Mouse (Mus musculus): ENCODE measurements around the gene B130006D01Rik.

B130006D01Rik gene

DNA sequence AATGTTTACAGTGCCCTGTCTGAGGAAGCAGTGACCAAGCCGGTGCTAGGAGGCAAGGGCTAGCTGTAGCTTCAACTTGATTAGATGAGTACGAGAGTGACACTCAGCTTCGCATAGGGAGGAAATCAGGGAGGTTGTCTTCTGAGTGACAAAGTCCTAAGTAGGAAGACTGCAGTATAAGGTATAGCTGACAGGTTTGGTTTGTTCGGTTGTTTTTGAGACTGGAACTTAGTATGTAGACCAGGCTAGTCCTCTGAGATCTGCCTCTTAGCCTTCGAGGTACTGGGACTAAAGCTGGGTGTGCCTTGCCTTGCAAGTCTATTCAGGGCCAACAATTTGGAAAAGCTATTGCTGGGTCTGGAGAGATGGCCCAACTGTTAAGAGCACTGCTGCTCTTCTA, at the start of gene B130006D01Rik:
Gene B130006D01Rik (plus strand): TSS at position 301 of the 400 bp plus-strand sequence.
- DNase-seq (ENCODE audit: low spot score): no peak

DNA sequence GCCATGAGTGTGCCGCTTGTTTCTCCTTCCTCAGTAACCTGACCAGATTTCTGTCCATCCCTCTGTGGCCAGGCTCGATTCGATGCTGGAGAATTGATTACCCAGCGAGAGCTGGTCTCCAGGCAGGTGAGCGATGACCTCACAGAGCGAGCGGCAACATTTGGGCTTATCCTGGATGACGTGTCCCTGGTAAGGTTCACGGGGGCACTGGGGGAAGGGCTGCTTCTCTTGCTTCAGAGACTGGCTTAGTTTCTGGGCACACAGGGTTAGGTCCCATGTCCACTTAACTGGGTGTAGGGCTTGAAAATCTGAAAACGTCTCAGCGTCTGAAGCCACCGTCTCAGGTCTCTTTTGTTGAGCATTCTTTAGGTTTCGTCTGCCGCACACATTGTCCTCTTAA, 47.9 kb upstream of the B130006D01Rik start:
- DNase-seq (ENCODE audit: low spot score): no peak

DNA sequence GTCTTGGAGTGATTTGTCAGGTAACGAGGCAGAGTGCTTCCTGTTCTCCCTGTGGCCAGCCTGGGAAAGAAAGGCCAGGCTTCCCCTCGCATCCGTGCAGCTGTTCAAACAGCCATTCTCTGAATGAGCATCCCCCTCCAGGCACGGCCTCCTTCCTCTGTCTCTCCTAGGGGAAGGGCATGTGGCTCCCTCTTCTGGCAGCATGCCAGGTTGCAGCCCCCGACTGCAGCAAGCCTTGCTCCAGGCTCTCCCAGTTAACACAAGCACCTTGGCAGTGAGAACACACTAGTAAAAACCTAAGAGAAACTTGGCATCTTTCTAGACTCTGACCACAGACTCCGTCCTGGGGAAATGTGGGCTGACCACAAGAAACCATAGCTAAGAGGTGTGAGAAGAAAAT, 47.1 kb upstream of the B130006D01Rik start:
- DNase-seq (ENCODE audit: low spot score): peak; percentile 31

DNA sequence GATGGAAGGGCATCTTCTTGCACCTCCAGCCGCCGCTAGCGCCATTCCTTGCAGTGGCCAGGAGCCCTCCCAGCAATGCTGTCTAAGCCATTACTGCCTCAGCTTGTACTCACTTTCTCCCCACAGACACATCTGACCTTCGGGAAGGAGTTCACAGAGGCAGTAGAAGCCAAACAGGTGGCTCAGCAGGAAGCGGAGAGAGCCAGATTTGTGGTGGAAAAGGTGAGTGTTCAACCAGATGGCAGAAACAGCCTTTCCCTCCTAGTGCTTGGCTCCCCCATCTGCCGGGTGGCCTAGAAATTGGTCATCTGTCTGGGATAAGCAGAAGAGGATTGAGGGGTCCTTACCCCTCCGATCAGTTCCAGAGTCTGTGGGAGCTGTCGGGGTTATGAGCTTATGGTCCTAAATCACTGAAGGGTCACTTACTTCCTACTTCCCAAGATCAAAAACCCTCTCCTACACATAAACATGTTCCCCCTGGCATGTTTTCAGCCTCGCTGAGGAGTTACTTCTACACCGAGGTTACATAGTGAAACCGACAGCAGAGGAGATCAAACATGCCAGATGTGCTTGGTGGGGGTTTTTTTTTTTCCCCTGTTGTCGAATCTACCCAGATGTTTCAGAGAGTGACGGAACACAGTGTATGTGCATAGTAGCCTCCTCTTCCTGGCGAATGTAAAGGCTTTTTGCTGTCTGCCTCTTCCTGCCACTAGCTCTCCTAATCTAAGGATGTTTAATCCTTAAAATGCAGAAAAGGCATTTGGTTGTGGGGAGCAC, 45.3 kb upstream of the B130006D01Rik start:
- DNase-seq (ENCODE audit: low spot score): no peak

DNA sequence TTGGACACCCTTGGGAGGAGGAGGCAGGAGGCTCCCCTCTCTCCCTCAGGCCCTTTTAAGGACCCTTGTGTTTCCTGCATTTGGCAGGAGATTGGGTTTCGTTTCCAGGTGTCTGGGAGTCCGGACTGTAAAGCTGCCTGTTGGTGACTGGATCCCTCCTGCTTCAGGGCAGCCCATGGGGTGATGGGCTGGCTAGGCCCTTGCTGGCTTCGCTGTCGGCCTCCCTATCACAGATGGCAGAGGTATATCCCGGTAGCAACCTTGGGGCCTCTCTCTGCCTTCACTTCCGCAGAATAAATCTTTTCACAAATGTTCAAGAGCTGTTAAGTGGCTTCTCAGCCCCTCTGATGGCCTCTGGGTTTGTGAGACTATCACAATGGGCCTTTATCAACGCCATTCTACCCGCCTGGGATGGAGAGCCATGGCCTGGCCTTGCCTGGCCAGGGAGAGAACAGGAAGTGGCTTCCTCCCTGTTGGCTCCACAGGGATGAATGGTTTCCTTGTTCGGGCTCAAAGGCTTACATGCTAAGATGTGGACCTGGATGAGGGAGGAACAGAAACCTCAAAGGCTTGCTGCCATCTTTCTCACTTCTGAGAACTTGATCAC, 41.3 kb upstream of the B130006D01Rik start:
- DNase-seq (ENCODE audit: low spot score): no peak

DNA sequence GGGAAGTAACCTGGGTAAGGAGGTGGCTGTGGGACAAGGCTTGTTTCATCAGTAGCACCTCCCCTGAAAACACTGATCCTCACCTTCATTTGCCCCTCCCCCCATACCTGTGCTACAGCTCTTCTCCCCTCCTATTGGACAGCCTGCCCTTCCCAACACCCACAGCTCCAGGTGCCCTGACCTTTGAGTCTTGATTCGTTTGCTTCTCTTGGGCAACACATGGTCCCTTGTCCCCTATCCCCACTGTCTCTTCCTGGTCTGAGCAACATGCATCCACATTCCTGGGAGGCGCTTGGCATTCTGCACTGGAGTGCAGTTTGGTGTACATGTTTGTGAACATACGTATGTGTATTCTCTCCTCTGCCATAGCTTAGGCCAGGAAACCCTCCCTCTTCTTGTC, 40.4 kb upstream of the B130006D01Rik start:
- DNase-seq (ENCODE audit: low spot score): no peak

DNA sequence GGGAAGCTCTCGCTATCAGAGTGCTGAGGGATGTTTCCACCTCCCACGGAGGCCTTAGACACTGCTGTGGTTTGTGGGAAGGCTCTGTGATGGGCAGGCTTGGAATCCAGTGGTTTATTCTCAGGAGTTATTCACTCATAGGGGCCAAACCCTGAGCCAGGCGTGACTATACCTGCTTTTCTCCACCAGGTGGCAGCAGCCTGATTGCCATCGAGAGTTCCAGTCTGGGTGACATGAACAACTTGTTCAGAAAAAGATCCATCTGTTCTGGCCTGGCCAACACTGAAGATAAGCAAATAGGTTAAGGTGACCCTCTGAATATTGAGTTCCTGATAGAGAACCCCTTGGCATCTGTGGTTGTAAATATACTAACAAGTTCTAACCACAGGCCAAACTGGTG, 37.4 kb upstream of the B130006D01Rik start:
- DNase-seq (ENCODE audit: low spot score): peak; percentile 63

DNA sequence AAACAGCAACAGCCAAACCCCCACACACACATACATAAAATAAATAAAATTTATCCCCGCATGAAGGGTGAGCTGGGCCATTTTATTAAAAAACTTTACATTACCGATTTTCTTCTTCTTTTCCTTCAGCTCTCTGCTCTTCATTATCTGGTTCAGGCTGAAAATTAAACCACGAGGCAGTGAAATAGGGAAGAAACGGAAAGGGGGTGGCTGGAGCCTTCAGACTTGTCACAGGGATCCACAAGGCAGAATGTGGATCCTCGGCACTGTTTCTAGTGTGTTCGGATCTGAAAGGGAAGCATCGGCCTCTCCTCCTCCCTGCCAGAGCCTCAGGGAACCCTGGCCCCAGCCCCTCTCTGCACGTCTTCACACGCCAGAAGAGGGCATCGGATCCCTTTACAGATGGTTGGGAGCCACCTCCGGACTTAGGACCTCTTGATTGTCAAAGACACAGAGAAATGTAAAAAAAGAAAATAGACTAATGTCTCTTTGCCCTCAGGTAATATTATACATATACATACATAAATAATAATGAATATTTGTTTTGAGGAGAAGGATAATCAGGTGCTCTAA, 36.2 kb upstream of the B130006D01Rik start:
- DNase-seq (ENCODE audit: low spot score): no peak

DNA sequence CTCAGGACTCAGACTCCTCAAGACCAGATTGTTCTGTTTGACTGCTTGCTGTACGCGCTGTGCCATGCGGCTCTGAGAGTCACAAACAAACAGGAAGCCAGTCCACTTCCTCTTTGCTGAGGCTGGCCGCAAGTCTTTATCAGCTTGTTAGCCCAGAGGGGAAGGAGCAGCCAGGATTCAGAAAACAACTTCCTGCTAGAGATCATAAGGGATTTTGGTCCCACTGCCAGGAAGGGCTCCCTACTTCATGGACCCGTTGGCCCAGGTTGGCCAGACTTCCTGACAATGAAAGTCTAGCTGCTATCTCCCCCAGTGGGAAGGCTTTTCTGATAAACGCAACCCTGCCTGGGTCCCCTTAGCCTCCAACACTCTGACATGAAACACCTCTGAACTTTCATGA, 34.9 kb upstream of the B130006D01Rik start:
- no peak for DNase-seq (ENCODE audit: low spot score)

DNA sequence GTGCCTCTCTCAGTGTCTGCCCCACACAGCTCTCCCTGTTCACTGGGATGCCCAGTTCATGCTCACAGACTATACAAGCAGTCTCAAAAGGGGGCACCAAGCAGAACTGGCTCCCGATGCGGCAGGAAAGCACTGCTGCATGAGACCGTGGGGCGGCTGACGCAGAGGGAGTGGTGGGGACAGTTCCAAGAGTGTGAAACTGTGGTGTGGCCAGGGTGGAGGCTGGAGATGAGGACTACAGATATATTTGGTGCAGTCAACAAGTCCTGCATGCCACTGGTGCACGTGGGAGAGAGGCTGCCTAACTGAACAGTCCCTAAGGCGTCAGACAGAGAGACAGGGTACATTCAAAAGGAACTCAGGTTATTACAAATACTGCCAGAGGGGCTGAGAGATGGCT, 34.4 kb upstream of the B130006D01Rik start:
- no peak for DNase-seq (ENCODE audit: low spot score)

DNA sequence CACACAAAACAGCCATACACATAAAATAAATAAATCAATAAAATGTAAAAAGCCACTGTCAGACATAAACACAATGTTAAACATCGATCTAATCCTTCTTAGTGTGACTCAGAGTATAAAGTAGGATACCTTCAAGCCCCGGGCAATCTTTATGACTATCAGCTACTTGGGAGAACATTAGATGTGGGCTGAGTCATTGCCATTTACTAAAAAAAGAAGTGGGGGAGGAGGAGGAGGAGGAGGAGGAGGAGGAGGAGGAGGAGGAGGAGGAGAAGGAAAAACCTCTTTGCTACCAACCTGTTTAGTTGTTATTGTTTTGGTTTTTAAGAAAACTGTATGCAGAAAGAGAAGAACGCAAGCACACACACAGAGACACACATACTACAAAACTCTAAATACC, 33.8 kb upstream of the B130006D01Rik start:
- no peak for DNase-seq (ENCODE audit: low spot score)

DNA sequence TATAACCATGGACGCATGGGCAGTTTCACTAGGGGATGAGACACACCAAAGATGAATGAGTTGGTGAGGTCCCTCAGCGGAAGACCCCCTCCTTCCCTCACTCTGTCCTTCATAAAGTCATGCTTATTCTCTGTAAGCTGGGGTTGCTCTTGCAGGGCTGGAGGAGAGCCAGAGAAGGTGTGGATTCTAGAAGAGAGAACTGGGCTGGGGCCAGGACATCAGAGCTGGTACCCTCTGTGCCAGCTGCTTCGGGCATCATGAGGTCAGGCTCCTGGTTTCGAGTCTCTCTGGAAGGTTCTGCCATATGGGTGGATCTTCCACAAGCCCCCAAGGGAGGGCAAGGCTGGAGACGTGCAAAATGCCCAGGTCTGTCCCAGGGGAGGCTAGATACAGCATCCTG, 24.8 kb upstream of the B130006D01Rik start:
- no peak for DNase-seq (ENCODE audit: low spot score)

DNA sequence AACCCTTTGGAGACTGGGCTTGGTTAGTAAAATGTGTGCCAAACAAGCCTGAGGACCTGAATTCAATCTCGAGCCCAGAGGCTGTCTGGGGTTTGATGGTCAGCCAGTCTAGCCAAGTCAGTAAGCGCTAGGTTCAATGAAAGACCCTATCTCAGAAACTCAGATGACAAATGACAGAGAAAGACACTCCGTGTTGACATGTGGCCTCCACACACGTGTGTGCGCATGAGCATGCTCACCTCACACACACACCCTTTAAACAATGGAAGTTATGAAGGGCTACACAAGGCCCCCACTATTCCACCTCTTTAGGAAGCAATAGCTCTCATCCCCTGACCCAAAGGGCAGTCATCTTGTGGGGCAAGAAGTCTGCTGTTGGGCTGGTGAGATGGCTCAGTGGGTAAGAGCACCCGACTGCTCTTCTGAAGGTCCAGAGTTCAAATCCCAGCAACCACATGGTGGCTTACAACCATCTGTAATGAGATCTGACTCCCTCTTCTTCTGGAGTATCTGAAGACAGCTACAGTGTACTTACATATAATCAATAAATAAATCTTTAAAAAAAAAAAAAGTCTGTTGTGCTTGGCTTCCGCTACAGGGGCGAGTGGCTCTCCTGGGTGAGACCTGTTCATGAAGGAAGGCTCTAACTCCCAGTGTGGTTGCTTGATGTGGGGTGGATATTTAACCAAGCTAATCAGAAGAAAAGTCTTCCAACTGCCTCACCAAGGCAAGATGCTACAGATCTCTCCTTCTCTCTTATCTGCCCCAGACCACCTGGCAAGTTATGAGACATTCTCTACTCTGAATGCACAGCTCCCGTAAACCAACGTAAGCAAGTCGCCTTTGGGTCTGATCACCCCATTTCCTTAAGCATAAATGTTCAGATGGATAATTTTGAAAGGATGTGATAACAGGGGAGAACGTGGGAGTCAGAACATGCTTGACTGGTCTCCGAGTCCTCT, 22.3 kb upstream of the B130006D01Rik start:
- DNase-seq (ENCODE audit: low spot score): no peak

DNA sequence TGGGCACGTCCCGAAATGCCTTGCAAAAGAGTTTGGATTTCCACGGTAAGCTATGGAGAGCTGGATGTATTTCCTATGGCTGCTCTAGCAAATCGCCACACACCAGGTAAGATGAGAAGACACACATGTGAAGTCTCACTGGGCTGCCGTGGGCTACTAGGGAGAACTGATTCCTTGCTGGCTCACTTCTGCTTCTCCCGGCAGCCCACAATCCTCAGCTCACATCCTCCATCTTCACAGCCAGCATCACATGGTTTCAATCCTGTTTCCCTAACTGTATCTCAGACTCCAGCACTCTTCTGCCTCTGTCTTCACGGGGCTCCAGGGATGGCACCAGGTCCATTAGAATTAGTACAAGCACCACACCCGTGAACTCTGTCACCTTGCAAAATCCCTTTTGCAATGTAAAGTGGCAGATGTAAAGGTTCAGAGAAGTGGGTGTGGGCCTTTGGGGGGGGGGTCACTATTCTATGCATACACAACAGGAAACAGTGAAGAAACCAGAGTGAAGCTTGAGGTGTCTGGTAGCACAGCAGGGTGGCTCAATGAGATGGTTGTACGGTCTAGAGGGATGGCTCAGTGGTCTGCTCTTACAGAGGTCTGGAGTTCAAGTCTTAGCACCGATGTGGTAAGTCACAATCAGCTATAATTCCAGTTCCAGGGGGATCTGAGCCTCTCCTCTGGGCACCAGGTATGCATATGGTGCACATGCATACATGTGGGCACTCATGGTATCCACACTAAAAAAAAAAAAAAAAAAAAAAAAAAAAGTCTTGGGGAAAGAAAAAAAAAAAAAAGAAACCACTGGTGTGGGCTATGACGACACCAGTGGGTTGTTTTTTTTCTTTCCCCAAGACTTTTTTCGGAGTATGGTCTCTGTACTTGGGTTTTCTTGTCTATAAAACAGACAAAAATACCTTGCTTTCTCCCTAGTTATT, 19.1 kb upstream of the B130006D01Rik start:
- no peak for DNase-seq (ENCODE audit: low spot score)

DNA sequence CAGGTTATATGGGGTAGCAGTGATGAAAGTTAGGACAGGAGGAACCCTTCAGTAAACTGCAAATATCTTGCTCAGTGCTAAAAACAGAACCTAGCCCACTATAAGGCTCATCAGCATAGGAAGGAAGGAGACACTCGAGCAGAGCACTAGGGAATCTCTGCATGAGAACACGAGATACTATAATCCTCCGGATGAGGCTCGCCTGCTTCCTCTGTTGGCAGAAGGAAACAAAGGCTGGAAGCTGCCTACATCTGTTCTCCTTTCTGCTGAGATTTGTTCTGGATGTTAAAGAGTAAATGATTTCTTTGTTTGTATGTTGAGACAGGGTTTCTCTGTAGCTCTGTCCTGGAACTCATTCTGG, 18.4 kb upstream of the B130006D01Rik start:
- no peak for DNase-seq (ENCODE audit: low spot score)

DNA sequence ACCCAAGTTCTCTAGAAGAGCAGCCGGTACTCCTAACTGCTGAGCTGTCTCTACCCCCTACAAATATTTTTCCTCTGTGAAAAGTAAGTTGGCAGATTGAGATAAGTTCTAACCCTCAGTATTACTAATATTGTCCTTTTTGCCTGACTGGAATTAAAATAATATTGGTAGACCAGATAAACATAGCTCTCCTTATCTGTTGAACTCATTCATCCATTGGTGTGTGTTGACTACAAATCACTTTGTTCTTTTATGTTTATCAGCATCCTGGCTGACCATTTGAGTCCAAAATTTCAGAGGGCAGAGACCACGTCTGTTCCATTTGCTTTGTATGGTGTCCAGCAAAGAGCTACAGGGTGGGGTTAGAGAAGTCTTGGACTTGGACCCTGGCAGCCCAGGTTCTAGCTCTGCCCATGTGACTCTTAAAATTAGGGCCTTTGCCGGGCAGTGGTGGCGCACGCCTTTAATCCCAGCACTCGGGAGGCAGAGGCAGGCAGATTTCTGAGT, 13.8 kb upstream of the B130006D01Rik start:
- DNase-seq (ENCODE audit: low spot score): no peak

DNA sequence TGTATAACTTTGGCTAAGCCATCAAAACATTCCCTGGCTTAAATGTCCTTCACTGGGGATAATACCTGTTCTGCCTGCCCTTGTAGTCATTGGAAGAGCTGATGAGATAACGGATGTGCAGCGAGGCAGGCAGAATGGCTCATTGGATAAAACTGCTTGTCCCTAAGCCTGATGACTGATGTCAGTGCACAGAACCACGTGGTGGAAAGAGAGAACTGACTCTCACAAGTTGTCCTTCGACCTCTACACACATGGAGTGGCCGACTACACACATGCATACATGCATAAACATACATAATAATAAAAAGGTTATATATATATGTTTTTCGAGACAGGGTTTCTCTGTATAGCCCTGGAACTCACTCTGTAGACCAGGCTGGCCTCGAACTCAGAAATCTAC, 12.9 kb upstream of the B130006D01Rik start:
- no peak for DNase-seq (ENCODE audit: low spot score)

DNA sequence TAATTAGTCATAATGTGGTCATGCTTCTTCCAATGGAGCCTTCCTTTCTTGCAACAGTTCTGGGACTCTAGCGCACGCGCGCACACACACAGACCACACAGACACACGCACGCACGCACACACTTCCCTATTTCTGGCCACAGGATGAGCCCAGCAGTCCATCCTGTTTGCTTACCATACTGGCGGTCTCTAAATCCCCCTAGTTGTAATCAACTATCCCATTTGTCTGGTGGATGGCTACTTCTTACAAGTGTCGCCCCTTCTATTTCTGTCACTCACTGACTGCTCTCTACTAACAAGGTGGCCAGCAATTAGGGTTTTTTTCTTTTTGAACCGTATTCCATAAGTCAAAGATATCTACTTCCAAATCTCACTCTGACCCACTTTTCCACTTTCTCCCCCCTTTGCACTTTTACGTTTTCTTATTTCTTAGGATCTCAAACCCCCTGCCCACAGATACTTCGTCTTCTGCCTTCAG, 11.3 kb upstream of the B130006D01Rik start:
- no peak for DNase-seq (ENCODE audit: low spot score)

DNA sequence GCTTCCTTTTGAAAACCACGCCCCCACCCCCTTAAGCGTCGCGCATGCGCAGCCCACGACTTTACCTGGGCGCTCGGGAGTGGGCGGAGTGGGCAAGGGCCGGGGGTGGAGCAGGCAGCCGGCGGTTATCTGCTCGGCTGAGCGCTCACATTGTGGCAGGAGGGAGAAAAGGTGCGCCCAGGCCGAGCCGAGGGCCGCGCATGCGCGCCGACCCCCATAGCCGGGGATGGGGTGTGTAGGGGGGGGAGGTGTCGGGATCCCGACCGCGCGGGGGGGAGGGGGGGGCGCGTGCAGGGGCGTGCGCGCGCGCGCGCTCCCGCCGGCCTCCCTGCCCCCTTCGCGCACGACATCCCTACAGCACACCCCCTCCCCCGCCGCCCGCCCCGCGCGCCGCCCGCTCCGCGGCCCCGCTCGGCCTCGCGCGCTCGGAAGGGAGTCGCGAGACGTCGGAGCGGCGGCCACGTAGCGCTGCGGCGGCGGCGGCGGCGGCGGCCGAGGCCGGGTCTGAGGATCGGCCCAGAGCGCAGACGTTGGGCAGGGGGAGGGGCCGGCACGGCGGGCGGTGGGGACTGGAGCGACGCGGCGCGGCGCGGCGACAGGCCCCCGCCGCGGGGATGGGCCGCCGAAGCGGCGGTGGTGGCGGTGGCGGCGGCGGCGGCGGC, 10.7 kb upstream of the B130006D01Rik start, which contains the start of gene Zfp652:
Gene Zfp652 (plus strand): TSS at position 111 of the 662 bp plus-strand sequence.
- peak; percentile 95 for DNase-seq (ENCODE audit: low spot score)

DNA sequence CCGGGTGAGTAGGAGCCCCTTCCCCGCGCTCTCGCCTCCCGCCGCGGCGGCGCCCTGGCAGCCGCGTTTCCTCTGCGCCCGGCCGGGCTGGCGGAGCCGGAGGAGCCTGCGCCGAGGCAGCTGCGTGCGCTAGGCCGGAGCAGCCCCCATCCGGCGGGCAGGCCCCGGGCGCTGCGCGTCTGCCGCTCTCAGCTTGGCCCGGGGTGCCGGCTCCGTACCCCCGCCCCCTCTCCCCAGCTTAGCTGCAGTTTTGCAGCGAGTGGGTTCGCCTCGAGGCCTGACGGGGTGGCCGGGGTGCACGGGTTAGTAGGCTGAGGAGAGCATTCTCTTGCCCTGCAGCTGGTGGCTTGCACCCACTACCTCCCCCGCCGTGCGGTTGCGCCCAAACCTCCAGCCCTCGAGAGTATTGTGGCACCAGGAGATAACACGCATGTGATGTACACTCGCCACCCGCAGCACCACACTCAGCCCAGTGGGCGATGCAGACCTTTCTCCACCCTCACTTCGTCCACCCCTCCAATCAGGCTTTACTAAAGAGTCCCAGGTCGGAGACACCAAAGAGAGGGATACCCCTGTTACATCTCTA, 10.1 kb upstream of the B130006D01Rik start:
- DNase-seq (ENCODE audit: low spot score): peak; percentile 73

Measured in testis, postnatal 14 days (tissue).